Mouse (Mus musculus) MEL-GATA-1-ER (cell line): Measurements from ENCODE around the gene Rap1gds1.

ENCODE experiments used
- DNase-seq: peaks from one replicate; pipeline ENCODE4 v3.0.0-alpha.2; 2012; ENCODE audit warnings: low read depth; ENCODE audit errors: extremely low read depth

Gene Rap1gds1

GRCm38 (mm10) chr3:138881725-138882347 lies 193.2 kb downstream of the Rap1gds1 start:
- DNase-seq: peak; percentile 23

- no peak for DNase-seq
Measured at GRCm38 (mm10) chr3:138880999-138881724, 193.8 kb downstream of the Rap1gds1 start.

- DNase-seq: no peak
Measured at GRCm38 (mm10) chr3:138877741-138878140, 197.3 kb downstream of the Rap1gds1 start.

GRCm38 (mm10) chr3:138876931-138877361 lies 198.1 kb downstream of the Rap1gds1 start:
- DNase-seq: no peak

GRCm38 (mm10) chr3:138876418-138876817 lies 198.6 kb downstream of the Rap1gds1 start:
- DNase-seq: no peak

GRCm38 (mm10) chr3:138875936-138876335 lies 199.1 kb downstream of the Rap1gds1 start:
- no peak for DNase-seq
